Mouse (Mus musculus): Measurements from ENCODE around the gene Sytl5.

Sytl5 gene

DNA sequence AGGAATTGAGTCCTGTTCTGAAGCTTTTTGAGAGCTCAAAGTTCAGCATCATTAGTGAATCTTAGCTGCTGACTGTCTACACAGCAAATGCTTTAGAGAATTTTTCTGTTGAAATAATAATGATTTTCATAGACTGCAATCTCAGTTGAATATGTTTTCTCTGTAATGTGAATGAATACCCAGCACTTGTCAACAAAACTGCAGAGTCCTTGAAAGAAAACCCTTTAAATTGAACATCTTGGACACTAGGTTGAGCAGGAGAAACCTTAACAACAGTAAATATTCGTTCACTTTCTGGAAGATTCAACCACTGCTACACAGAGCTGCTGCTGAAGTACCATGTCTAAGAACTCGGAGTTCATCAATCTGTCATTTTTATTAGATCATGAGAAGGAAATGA lies at the start of gene Sytl5:
Sytl5 (plus strand) TSS at position 301 of the 400 bp plus-strand sequence.
- DNase-seq: no peak

DNA sequence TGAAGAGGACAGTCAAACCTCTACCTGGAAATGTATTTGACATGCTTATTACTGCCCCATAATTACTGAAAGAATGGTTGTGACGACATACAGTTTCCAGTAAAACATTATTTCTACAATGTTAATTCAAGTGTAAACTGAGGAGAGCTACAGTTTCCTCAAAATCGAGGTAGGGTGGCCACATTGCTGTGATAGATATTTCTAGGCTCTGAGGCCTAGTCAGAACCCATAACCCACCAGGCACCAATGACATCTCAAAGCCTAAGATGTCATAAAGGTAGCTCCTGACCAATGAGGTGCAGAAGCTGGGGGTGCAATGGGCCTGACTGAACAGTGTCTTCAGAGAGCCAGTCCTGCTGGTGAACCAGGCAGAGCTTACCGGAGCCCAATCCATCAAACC lies 38.8 kb upstream of the Sytl5 start, which contains the start of gene Hypm:
Hypm (plus strand) TSS at position 301 of the 400 bp plus-strand sequence.
- DNase-seq: no peak

DNA sequence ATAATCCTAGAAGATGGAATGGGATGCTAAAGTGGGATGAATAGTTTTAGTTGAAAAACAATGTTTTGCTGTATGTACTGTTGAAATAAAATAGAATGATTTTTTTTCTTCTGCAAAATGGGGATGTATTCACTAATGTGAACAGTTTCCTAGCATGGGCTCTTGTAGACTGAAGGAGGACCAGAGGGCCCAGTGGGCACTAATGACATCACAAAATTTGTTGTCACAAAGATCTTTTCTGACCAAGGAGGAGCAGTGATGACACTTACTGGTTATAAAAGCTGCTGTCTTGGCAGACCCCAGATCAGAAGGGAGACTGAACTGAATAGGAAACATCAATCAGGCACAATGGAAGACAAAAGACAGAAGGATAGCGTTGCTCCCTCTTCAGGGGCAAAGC lies 36.0 kb upstream of the Sytl5 start, which contains the start of gene H2al3:
H2al3 (plus strand) TSS at position 301 of the 400 bp plus-strand sequence.
- no peak for DNase-seq

DNA sequence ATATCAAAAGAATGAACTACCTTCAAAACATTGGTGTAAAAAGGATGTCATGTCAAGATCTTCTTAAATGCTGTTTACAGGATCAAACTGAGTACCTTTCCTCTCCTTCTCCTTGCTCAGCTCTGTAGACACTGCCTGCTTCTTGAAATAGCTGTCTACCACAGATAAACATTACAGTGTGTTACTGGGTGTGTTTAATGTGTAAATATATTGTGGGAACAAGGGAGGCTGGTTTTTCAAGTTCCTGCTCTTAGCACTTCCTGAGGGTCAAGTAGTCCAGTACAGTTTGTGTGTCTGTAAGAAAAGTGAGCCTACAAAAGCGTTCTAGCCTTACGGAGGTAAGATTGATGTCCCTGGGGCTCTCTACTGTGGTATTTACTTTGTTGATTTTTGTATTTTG lies 23.6 kb upstream of the Sytl5 start:
- DNase-seq: no peak

DNA sequence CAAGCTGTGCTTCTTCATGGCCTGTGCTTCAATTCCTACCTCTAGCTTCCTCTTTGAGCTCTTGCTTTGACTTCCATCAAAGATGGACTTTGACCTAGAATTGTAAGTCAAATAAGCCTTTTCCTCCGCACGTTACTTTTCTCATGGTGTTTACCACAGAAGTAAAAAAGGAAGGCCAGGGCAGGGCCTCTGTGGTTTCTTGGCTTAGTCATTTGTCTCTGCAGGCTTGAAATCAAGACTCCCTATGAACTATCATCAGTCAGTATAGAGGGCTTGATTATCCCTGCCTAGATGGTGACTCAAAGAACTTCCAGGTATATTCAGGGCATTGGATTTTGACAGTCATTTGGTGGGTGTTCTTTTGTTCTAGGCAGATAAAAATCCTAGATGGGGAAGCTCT lies 9.9 kb upstream of the Sytl5 start:
- no peak for DNase-seq

DNA sequence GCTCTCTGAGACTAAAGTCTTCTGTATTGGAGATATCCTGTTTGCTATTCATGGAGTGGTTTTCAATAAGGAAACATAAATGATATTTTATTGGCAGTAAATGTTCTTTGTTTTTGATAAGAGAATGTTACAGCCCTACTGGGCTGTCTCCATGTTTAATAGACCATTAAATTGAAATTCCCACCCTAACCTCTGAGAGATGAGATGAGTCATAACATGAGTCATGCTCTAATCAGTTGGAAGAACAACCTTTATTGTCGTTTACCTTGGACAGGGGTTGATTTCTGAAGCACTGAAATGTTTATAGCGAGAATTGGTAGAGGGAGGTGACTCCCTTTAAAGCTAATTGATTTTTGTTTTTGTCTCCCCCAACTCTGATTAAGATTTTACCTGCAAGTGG lies 24.1 kb downstream of the Sytl5 start:
- no peak for DNase-seq

DNA sequence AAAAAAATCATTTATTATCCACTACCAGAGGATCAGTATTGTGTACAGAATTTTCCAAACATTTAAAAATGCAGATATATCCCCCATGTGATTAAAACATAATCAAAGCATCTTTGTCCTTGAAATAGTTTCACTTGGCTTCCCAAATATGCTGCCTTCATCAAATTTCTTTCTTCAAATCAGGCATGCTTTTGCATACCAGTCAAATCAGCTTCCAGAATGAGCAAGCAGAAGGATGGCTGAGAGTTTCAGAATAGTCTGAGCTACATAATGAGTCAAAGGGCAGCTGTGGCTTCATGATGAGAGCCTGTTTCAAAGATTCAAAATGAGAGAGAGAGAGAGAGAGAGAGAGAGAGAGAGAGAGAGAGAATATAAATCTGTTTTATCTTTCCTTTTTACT lies 48.4 kb downstream of the Sytl5 start:
- no peak for DNase-seq

DNA sequence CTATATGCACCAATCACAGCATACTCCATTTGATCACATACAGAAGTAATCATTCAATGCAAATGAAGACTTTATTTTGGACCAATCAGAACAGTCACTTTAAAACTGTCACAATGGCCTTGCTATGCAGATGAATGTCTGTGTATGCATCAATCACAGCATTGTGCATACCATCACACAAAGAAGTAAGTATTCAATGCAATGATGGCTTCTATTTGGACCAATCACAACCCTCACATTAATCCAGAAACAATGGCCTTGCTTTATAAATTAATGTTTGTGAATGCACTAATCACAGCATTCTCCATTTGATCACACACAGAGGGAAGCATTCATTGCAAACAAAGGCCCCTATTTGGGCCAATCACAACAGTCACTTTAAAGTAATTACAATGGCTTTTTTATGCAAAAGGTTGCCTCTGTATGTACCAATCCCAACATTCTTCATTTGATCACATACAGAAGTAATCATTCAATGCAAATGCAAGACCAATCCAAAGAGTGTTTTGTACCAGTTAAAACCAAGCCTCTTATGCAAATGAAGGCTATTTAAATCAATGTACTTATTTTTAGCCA lies 98.8 kb downstream of the Sytl5 start:
- DNase-seq: no peak

DNA sequence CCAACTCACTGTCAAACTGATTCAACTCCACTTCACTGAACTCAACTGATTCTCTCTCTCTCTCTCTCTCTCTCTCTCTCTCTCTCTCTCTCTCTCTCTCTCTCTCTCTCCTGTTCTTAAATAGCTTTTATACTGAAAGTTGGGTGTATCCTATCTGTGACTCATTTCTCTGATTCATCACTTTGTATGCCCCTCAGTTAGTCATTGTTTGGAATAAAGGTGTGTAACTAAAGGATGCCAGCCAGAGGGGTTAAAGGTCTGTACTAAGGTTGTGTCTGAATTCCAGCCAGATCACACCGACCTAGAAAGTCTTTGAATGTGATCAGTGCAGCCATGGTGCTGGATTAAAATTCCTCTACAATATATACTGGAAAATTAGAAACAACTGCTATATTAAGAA lies 115.3 kb downstream of the Sytl5 start:
- DNase-seq: no peak

DNA sequence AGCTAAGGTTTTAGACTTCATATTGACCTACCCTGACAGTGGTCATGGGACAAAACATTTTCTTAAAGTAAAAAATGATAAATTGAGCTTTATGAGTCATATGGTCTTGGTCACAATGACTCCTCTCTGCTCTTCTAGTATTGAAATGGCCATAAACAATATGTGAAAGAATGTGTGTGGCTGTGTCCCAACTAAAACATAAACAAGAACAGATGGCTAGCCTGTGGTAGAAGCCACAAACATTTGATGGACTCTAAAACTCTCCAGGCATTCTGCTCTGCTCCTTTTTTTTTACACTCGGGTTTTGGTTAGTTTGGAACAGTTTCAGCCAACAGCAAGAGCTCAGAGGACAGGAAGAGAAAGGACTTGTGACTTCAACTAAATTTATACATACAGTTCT lies 120.5 kb downstream of the Sytl5 start:
- no peak for DNase-seq

DNA sequence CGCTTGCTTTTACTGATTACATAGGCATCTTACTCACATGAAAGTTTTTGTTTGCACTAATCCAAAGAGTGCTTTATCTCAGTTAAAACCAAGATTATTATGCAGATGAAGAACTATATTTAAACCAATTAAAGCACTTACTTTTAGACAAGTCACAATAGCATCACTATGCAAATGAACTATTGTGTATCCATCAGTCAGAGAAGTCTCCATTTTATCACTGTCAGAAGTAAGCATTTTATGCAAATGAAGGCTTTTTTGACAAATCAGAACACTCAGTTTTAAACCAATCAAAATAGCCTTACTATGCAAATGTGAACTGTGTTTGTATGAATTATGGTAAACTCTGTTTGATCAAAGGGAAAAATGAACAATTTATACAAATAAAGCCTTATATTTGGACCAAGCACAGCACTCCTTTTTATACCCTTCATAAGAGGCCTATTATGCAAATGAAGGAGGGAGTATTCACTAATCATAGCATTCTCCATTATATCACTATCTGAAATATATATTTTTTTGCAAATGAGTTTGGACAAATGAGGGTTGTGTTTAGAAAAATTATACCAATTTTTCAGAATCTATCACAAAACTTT lies 122.4 kb downstream of the Sytl5 start:
- no peak for DNase-seq

DNA sequence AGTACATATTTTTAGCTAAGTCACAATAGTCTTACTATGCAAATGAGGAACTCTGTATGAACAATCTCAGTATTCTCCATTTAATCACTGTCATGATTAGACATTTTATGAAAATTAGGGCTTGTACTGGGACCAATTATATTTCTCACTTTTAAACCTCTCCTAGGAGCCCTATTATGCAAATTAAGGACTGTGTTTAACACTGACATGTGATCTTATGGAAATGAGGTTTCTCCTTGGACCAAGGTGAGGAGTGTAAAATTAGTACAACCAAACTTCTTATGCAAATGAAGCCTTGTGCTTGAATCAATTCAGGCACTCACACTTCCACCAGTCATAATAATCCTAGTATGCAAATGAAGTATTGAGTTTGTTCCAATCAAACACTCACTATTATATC lies 124.8 kb downstream of the Sytl5 start:
- no peak for DNase-seq

DNA sequence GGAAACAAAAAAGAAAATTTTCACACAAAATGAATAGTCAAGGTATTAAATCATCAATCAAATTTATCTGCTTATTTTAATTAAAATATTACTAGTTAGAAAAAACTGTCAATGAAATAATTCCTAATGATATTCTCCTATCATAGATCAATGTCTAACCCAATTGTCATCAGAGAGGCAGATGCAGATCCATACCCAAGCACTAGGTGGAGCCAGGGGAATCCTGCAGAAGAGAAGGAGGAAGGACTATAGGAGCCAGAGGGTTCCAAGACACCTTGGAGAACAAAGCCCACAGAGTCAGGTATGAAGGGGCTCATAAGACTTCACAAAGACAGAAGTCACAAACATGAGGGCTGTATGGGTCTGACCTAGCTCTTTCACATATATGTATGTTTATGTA lies 149.2 kb downstream of the Sytl5 start:
- DNase-seq: no peak
